Mouse (Mus musculus) large intestine, adult 2 months (tissue): ENCODE results near the gene Mog. TPM values are rescaled to one million over a fixed set of nuclear protein-coding genes. Genes with fewer than 3 reads are reported as not detected.
"Not testable (repeated sequence)": the region's sequence is repeated elsewhere in the genome, so short reads cannot be mapped to it uniquely, and the experiment has no call there.

Experiments
- DNase-seq: peaks from one replicate; pipeline ENCODE4 v3.0.0-alpha.2; 2012; ENCODE audit warnings: low read depth, low spot score
- WGBS: fragments of 180-500 bp; shearing (Covaris S2); methylation state at CpG from one replicate; pipeline ENCODE4 v1.1.7; 2018; 5-methylcytosine and 5-hydroxymethylcytosine counted together
- polyA plus RNA-seq: library from polyadenylated mRNA; depleted of rRNA; stranded (reverse); fragments of >200 nt; gene quantifications from 2 replicates; pipeline ENCODE4 v1.2.3, GENCODE M21; 2012

Mog gene
- polyA plus RNA-seq, 1 experiment = not detected

DNA sequence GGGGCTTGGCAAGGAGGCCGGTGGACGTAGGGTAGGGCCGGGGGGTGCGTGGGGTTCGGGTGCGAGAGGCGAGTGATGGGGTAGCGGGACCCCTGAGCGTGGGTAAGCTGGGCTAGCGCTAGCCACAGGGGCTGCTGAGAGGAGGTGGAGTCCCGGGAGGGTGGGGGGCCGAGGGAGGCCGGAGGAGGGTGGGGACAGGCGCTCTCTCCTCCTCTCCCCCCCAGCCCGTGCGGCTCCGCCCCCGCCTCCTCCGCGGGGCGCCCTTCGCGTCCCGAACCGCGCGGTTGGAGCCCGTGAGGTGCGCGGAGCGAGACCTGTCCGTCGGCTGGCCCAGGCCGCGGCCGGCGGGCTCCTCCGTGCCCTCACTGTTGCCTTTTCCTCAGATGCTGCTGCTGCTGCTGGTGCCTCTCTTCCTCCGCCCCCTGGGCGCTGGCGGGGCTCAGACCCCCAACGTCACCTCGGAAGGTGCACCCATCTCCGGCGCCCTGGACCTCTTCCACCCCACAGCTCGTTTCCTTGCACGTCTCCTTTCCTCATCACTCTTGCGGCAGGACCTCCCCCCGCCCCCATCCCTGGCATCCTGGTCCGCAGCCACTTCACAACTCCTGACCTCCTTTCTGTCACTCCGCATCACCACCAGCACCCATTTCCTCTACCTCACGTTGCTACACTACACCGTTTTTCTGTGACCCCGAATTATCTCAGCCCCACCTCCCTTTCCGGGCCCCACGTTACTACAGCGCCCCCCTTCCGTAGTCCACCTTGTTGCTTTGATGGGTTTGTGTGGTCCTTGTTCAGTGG is 23.3 kb upstream of the Mog start:
- no peak for DNase-seq
- 2% methylated on average over 41 of the region's 58 CpGs for WGBS

DNA sequence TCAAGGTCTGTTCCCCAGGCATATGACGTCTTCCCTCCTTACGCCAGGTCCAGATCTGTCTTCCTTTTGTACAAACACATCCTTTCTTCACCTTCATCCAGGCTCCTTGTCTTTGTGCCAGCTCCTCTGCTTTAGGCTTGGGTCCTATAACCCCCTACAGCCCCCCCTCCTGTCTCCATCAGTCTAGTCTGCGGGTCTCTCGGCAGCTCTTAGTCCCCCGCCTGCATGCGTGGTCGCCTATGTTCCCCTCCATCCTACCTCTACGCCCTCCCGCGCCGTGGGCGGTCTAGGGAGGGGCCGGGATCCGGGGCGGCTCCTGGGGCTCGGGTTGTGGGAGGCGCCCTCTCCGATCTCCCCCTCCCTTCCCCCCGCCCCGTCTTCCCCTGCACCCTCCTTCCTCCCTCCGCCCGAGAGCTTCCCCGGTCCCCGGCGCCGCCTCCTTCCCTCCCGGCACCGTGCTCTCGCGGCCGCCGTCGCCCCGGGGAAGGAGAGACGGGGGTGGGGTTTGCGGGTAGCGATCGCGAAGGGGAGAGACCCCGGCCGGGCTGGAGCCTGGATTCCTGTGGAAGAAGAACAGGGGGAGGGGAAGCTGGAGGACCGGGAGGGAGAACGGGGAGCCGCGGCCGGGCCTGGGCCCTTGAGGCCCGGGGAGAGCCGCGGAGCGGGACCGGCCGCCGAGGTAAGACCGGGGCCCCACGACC is 22.6 kb upstream of the Mog start, which contains the start of gene Gabbr1:
Gene Gabbr1, plus strand, starts transcription at position 356 of the 701 bp plus-strand sequence.
- DNase-seq = no peak
- 2% methylated on average over 54 of the region's 55 CpGs for WGBS

GRCm38 (mm10) chr17:37044651-37045244 is 21.6 kb upstream of the Mog start:
- 44% methylated on average over 7 of the region's 7 CpGs for WGBS
- DNase-seq = no peak

- 81% methylated on average over 2 of the region's 2 CpGs for WGBS
- no peak for DNase-seq
These were observed 16.1 kb upstream of the Mog start for GRCm38 (mm10) chr17:37039127-37039894.

- no peak for DNase-seq
- 54% methylated on average over 8 of the region's 8 CpGs for WGBS
These were observed 6.0 kb upstream of the Mog start for GRCm38 (mm10) chr17:37029162-37029561.

GRCm38 (mm10) chr17:37028683-37029120 is 5.5 kb upstream of the Mog start:
- WGBS = under 1% methylated on average over 14 of the region's 14 CpGs
- DNase-seq = no peak

- no peak for DNase-seq
- WGBS = 37% methylated on average over 10 of the region's 10 CpGs
These were observed 5.0 kb upstream of the Mog start for GRCm38 (mm10) chr17:37028212-37028611.

GRCm38 (mm10) chr17:37027486-37027885 is 4.3 kb upstream of the Mog start:
- no peak for DNase-seq
- WGBS = 96% methylated on average over 4 of the region's 4 CpGs

- WGBS = 80% methylated on average over 2 of the region's 2 CpGs
- no peak for DNase-seq
These were observed 3.2 kb upstream of the Mog start for GRCm38 (mm10) chr17:37026425-37026824.

DNA sequence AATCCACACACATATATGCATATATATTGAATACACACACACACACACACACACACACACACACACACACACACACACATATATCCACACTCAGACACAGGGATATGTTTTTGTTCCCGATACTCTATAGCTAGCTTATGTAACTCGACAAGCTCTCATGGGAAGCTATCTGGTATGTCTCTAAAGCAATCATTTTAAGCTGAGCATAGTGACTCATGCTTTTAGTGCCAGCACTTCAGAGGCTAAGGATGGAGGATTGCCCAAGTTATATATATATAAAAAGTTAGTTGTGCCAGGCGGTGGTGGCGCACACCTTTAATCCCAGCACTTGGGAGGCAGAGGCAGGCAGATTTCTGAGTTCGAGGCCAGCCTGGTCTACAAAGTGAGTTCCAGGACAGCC is 4.0 kb downstream of the Mog start:
- not testable (repeated sequence) for DNase-seq
- 79% methylated on average over 5 of the region's 5 CpGs for WGBS

DNA sequence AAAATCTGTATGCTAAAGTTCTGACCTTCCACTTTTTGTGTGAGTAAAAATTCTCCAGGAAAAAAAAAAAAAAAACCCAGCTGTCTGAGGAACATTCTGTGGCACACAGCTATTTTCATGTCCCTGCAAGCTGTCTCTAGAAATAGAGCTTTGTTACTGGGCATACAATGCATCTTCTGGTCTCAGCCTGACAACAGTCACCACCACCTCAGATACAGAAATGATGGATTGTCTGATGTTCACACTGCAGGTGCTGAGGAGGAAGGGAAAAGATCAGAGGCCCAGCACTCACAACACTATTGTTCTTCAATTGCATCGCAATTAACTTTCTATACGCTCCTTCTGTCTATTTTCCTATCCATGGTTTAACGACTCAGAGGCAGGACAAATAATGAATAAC is 4.9 kb downstream of the Mog start:
- WGBS = 67% methylated on average over 3 of the region's 3 CpGs
- DNase-seq = no peak

GRCm38 (mm10) chr17:37016333-37016732 is 6.9 kb downstream of the Mog start:
- DNase-seq = no peak

DNA sequence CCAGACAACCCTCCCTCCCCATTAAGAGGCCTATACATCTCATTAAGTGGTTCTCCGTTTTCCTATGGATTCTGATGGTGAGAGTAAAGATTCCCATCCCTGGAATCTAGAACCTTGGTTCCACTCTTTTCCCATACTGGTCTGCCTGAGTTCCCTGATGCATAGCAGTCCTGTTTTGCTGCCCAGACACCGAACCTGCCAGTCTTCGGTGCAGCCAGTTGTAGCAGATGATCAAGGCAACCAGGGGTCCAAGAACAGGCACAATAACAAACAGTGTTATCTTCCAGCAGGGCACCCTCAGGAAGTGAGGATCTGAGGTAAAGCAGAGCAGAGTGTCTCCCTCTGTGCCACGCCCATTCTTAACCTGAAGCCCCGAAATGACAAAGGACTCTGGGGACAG is 11.1 kb downstream of the Mog start:
- WGBS = 53% methylated on average over 5 of the region's 5 CpGs
- no peak for DNase-seq

- no peak for DNase-seq
- 75% methylated on average over 3 of the region's 3 CpGs for WGBS
These were observed 11.5 kb downstream of the Mog start for GRCm38 (mm10) chr17:37011719-37012118.

GRCm38 (mm10) chr17:37009460-37010042 is 13.6 kb downstream of the Mog start:
- 86% methylated on average over 17 of the region's 17 CpGs for WGBS

GRCm38 (mm10) chr17:37008161-37008560 is 15.0 kb downstream of the Mog start:
- whole genome bisulfite sequencing = 91% methylated on average over 6 of the region's 6 CpGs
- no peak for DNase-seq

More at GRCm38 (mm10) chr17:37009460-37010042, 13.6 kb downstream of the Mog start:
- DNase-seq = no peak

DNA sequence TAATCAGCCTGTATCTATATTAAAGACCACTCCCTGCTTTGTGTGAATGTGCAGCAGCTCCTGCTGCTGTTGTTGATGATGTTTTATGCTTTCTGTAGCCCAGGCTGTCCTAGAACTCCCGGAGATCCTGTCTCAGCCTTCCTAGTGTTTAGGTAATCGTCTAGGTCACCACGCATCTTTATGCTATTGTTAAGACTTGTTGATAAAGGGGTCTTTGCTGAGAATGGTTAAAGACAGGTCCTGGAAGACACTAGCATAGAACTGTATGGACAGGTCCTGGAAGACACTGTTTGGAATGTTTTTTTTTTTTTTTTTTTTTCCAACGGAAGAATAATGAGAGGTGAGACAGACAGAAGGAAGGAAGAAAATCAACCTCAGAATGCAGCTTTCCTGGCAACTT is 19.8 kb downstream of the Mog start:
- no peak for DNase-seq
- 49% methylated on average over 4 of the region's 4 CpGs for WGBS

- under 1% methylated on average over 49 of the region's 49 CpGs for WGBS
- DNase-seq = no peak
These were observed 20.6 kb downstream of the Mog start for GRCm38 (mm10) chr17:37002364-37003330.
